Mouse (Mus musculus) megakaryocyte, embryonic 14.5 days (primary cell): ENCODE results near the gene Cep44.

Source experiments
- FLI1 ChIP-seq: IDR thresholded peaks from 2 replicates; pipeline ENCODE4 v1.6.1; 2012; ENCODE audit warnings: low read length, inconsistent platforms, mixed read lengths
- GATA1 ChIP-seq: IDR thresholded peaks from 3 replicates; pipeline ENCODE4 v1.6.1; 2012; ENCODE audit warnings: mixed read lengths, low read length, inconsistent platforms, borderline replicate concordance

GRCm38 (mm10) chr8:56591084-56591483, 40.2 kb upstream of the Cep44 start:
- TF ChIP-seq GATA1: no peak
- no peak for TF ChIP-seq FLI1
